Mouse (Mus musculus): ENCODE results near the gene Tspear.

DNA sequence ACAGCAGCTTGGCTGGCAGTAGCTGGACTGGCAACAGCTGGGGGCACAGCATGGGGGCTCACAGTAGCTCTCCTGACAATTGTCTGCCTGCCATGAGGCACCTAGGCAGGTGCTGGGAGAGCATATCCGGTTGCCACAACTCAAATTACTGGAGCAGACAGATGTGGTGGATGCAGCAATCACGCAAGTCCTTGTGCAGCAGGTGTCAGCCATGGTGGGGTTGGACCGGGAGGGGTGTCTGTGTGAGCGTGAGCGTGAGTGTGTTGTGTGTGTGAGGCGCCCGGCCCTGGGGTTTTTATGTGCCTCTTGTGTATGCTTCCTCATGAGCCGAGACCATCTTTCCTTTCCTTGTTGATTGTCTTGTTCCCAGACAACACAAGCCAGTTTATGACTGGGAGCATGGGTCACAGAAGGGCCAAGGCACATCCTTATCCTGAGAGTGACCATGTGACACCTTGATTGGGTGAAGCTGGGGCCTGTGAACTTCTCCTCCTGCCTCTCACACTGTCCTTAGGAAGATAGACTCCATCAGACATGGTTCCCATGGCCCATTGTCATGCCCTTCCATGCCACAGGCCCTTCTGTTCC lies 112.6 kb downstream of the Tspear start, which contains the start of gene Gm19668:
- TF ChIP-seq CTCF (IDR thresholded peaks at IDR 0.05; ENCODE audit: extremely low read depth, insufficient read depth, insufficient read length, insufficient replicate concordance): no peak
- no peak for TF ChIP-seq POLR2A (IDR thresholded peaks at IDR 0.05; ENCODE audit: low read depth, low read length)
